Mouse (Mus musculus) heart, postnatal 0 days (tissue): Measurements from ENCODE around the gene Ciao2a.

ENCODE experiments used
- CTCF ChIP-seq: IDR thresholded peaks from 2 replicates; pipeline ENCODE4 v1.5.1; 2016; ENCODE audit warnings: antibody characterized with exemption, control low read depth, low read depth
- EP300 ChIP-seq: IDR thresholded peaks from 2 replicates; pipeline ENCODE4 v1.6.1; 2016; ENCODE audit warnings: antibody characterized with exemption, low read depth

DNA sequence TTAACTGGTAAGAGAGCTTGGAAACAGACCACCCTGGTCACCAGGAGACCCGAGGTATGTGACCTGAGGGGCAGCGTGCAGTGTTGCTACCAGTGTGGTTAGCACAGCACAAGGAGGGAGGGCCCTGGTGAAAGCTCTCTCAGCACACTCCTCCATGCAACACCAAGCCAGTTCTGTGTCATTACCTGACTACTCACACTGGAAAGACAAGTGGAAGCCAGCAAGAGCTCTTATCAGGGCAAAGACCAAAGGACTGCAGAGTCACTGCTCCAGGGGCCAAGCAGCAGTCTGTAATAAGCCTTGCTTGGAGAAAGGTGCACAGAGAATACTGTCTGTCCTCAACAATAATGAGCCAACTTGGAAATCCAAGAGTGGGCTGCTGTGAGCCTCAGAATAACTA lies 33.7 kb upstream of the Ciao2a start:
- no peak for TF ChIP-seq CTCF
- no peak for TF ChIP-seq EP300
